Mouse (Mus musculus): ENCODE results near the gene Accsl. TPM values are rescaled to one million over a fixed set of nuclear protein-coding genes. Genes with fewer than 3 reads are reported as not detected.
A peak's percentile ranks its signal among the peaks of the same experiment; 100 is the strongest.

The Accsl gene
- polyA plus RNA-seq, 1 experiment from 2014 or later, result not detected

GRCm38 (mm10) chr2:93841349-93841748 is 27.6 kb downstream of the Accsl start:
- ATAC-seq (ENCODE audit: insufficient number of reproducible peaks, low FRiP score), result no peak
- Histone ChIP-seq H3K9me3 (replicated peaks) (no peaks in the 10 kb centered on the region), H3K4me2 (no peak overlapping the region), H3K9ac (no peak overlapping the region), H3K27ac (ENCODE audit: poor library complexity, severe bottlenecking) (no peak overlapping the region), H3K4me3 (no peak overlapping the region), H3K4me1 (replicated peaks) (peaks cover 19% of the 10 kb centered on the region), H3K27me3 (replicated peaks) (no peaks in the 10 kb centered on the region), H3K36me3 (peaks cover 72% of the 10 kb centered on the region)
- 70% methylated on average over 3 of the region's 3 CpGs for WGBS

GRCm38 (mm10) chr2:93840109-93840508 is 28.8 kb downstream of the Accsl start:
- no peak for ATAC-seq (ENCODE audit: insufficient number of reproducible peaks, low FRiP score)
- peaks cover 19% of the 10 kb centered on the region for H3K4me1 ChIP-seq (replicated peaks)
- no peaks in the 10 kb centered on the region for H3K27me3 ChIP-seq (replicated peaks)
- peaks cover 72% of the 10 kb centered on the region for H3K36me3 ChIP-seq
- H3K9me3 ChIP-seq (replicated peaks), result no peaks in the 10 kb centered on the region
- 73% methylated on average over 6 of the region's 6 CpGs for WGBS
- no peak overlapping the region for H3K4me3 ChIP-seq
- no peak overlapping the region for H3K9ac ChIP-seq
- no peak overlapping the region for H3K4me2 ChIP-seq
- no peak overlapping the region for H3K27ac ChIP-seq (ENCODE audit: poor library complexity, severe bottlenecking)

- H3K36me3 ChIP-seq, result peaks cover 67% of the 10 kb centered on the region
- 86% methylated on average over 4 of the region's 4 CpGs for WGBS
Observed at GRCm38 (mm10) chr2:93838931-93839330, 30.0 kb downstream of the Accsl start.

GRCm38 (mm10) chr2:93836232-93836785 is 32.6 kb downstream of the Accsl start:
- no peak overlapping the region for H3K27ac ChIP-seq (ENCODE audit: poor library complexity, severe bottlenecking)
- H3K9ac ChIP-seq, result no peak overlapping the region
- H3K4me2 ChIP-seq, result no peak overlapping the region
- H3K4me1 ChIP-seq (replicated peaks), result peaks cover 12% of the 10 kb centered on the region
- WGBS, result 74% methylated on average over 13 of the region's 13 CpGs
- peaks cover 49% of the 10 kb centered on the region for H3K36me3 ChIP-seq
- H3K27me3 ChIP-seq (replicated peaks), result no peaks in the 10 kb centered on the region
- 0 out of 2 replicates have a peak, but pooled peaks have one; percentile 33 for ATAC-seq (ENCODE audit: insufficient number of reproducible peaks, low FRiP score)
- H3K4me3 ChIP-seq, result no peak overlapping the region
- peaks cover 4% of the 10 kb centered on the region; the same call in 1 of the 2 replicates for H3K9me3 ChIP-seq (replicated peaks)

More at GRCm38 (mm10) chr2:93838931-93839330, 30.0 kb downstream of the Accsl start:
- ATAC-seq (ENCODE audit: insufficient number of reproducible peaks, low FRiP score), result no peak
- Histone ChIP-seq H3K4me2 (no peak overlapping the region), H3K9me3 (replicated peaks) (no peaks in the 10 kb centered on the region), H3K4me1 (replicated peaks) (peaks cover 19% of the 10 kb centered on the region), H3K4me3 (no peak overlapping the region), H3K27me3 (replicated peaks) (no peaks in the 10 kb centered on the region), H3K27ac (ENCODE audit: poor library complexity, severe bottlenecking) (no peak overlapping the region), H3K9ac (no peak overlapping the region)

GRCm38 (mm10) chr2:93835596-93835995 is 33.4 kb downstream of the Accsl start:
- Histone ChIP-seq H3K36me3 (peaks cover 42% of the 10 kb centered on the region), H3K4me1 (replicated peaks) (peaks cover 12% of the 10 kb centered on the region), H3K27ac (ENCODE audit: poor library complexity, severe bottlenecking) (no peak overlapping the region), H3K4me2 (no peak overlapping the region), H3K27me3 (replicated peaks) (no peaks in the 10 kb centered on the region), H3K9me3 (replicated peaks) (peaks cover 4% of the 10 kb centered on the region; the same call in 1 of the 2 replicates), H3K4me3 (no peak overlapping the region), H3K9ac (no peak overlapping the region)
- 72% methylated on average over 11 of the region's 11 CpGs for WGBS
- ATAC-seq (ENCODE audit: insufficient number of reproducible peaks, low FRiP score), result no peak

GRCm38 (mm10) chr2:93823519-93823918 is 45.4 kb downstream of the Accsl start:
- no peak overlapping the region for H3K27ac ChIP-seq (ENCODE audit: poor library complexity, severe bottlenecking)
- no peak overlapping the region for H3K9ac ChIP-seq
- no peak overlapping the region for H3K4me3 ChIP-seq
- 21% methylated on average over 8 of the region's 8 CpGs for WGBS
- H3K4me1 ChIP-seq (replicated peaks), result peaks cover 10% of the 10 kb centered on the region
- H3K36me3 ChIP-seq, result peaks cover 9% of the 10 kb centered on the region; the same call in 1 of the 2 replicates
- no peaks in the 10 kb centered on the region for H3K9me3 ChIP-seq (replicated peaks)
- H3K27me3 ChIP-seq (replicated peaks), result no peaks in the 10 kb centered on the region
- no peak overlapping the region for H3K4me2 ChIP-seq
- no peak for ATAC-seq (ENCODE audit: insufficient number of reproducible peaks, low FRiP score)

- H3K9me3 ChIP-seq (replicated peaks), result no peaks in the 10 kb centered on the region
- H3K27ac ChIP-seq (ENCODE audit: poor library complexity, severe bottlenecking), result no peak within 1 kb of the TSS
- ATAC-seq (ENCODE audit: insufficient number of reproducible peaks, low FRiP score), result peak; percentile 89
- peaks cover 10% of the 10 kb centered on the region for H3K4me1 ChIP-seq (replicated peaks)
- H3K9ac ChIP-seq, result peak within 1 kb of the TSS; percentile 93
- H3K4me3 ChIP-seq, result peak within 1 kb of the TSS; percentile 97
- H3K36me3 ChIP-seq, result peaks cover 9% of the 10 kb centered on the region; the same call in 1 of the 2 replicates
- no peaks in the 10 kb centered on the region for H3K27me3 ChIP-seq (replicated peaks)
- peak within 1 kb of the TSS; percentile 83 for H3K4me2 ChIP-seq
- under 1% methylated on average over 65 of the region's 66 CpGs for WGBS
Observed at GRCm38 (mm10) chr2:93822045-93822749, 46.8 kb downstream of the Accsl start, which contains the start of gene Ext2. Ext2 (minus strand) TSS chr2:93822568.

GRCm38 (mm10) chr2:93817791-93818190 is 51.2 kb downstream of the Accsl start:
- Histone ChIP-seq H3K4me2 (no peak overlapping the region), H3K9me3 (replicated peaks) (no peaks in the 10 kb centered on the region), H3K4me1 (replicated peaks) (peaks cover 10% of the 10 kb centered on the region), H3K27me3 (replicated peaks) (no peaks in the 10 kb centered on the region), H3K4me3 (no peak overlapping the region), H3K9ac (no peak overlapping the region), H3K27ac (ENCODE audit: poor library complexity, severe bottlenecking) (no peak overlapping the region), H3K36me3 (peaks cover 17% of the 10 kb centered on the region)
- no peak for ATAC-seq (ENCODE audit: insufficient number of reproducible peaks, low FRiP score)
- WGBS, result 86% methylated on average over 5 of the region's 5 CpGs

- Histone ChIP-seq H3K4me2 (no peak overlapping the region), H3K27me3 (replicated peaks) (no peaks in the 10 kb centered on the region), H3K4me1 (replicated peaks) (no peaks in the 10 kb centered on the region), H3K36me3 (peaks cover 42% of the 10 kb centered on the region), H3K9me3 (replicated peaks) (no peaks in the 10 kb centered on the region), H3K27ac (ENCODE audit: poor library complexity, severe bottlenecking) (no peak overlapping the region), H3K4me3 (no peak overlapping the region), H3K9ac (no peak overlapping the region)
- no peak for ATAC-seq (ENCODE audit: insufficient number of reproducible peaks, low FRiP score)
- WGBS, result 89% methylated on average over 22 of the region's 22 CpGs
Observed at GRCm38 (mm10) chr2:93813343-93813742, 55.6 kb downstream of the Accsl start.

GRCm38 (mm10) chr2:93811812-93812211 is 57.1 kb downstream of the Accsl start:
- Histone ChIP-seq H3K27ac (ENCODE audit: poor library complexity, severe bottlenecking) (no peak overlapping the region), H3K36me3 (peaks cover 55% of the 10 kb centered on the region), H3K9me3 (replicated peaks) (no peaks in the 10 kb centered on the region), H3K4me2 (no peak overlapping the region), H3K4me3 (no peak overlapping the region), H3K4me1 (replicated peaks) (no peaks in the 10 kb centered on the region), H3K27me3 (replicated peaks) (no peaks in the 10 kb centered on the region), H3K9ac (no peak overlapping the region)
- 39% methylated on average over 4 of the region's 4 CpGs for WGBS
- ATAC-seq (ENCODE audit: insufficient number of reproducible peaks, low FRiP score), result no peak

- Histone ChIP-seq H3K27me3 (replicated peaks) (no peaks in the 10 kb centered on the region), H3K27ac (ENCODE audit: poor library complexity, severe bottlenecking) (no peak overlapping the region), H3K9me3 (replicated peaks) (no peaks in the 10 kb centered on the region), H3K4me3 (no peak overlapping the region), H3K9ac (no peak overlapping the region), H3K36me3 (peaks cover 74% of the 10 kb centered on the region), H3K4me1 (replicated peaks) (peaks cover 5% of the 10 kb centered on the region; the same call in 1 of the 2 replicates), H3K4me2 (no peak overlapping the region)
- WGBS, result 10% methylated on average over 2 of the region's 2 CpGs
- no peak for ATAC-seq (ENCODE audit: insufficient number of reproducible peaks, low FRiP score)
Observed at GRCm38 (mm10) chr2:93809931-93810330, 59.0 kb downstream of the Accsl start.

Measured in heart, embryonic 12.5 days (tissue).